Mouse (Mus musculus) liver, adult 2 months (tissue): ENCODE results near the gene Gm49450. TPM values are rescaled to one million over a fixed set of nuclear protein-coding genes. Genes with fewer than 3 reads are reported as not detected.

Source experiments
- DNase-seq: peaks from one replicate; pipeline ENCODE4 v3.0.0-alpha.2; 2011; ENCODE audit warnings: low read depth, low spot score; ENCODE audit errors: extremely low read depth
- H3K27ac ChIP-seq: fragments of 200-500 bp; replicated peaks from 2 replicates; pipeline ENCODE4 v1.5.1; 2012; ENCODE audit warnings: low read depth, mild to moderate bottlenecking, control low read depth, inconsistent platforms, low read length; ENCODE audit not compliant: insufficient read depth
- H3K27me3 ChIP-seq: fragments of 200-500 bp; 2 replicates; pipeline ENCODE4 v1.6.1; 2012; ENCODE audit warnings: mild to moderate bottlenecking, moderate library complexity, low read length, inconsistent platforms; ENCODE audit not compliant: control insufficient read depth, insufficient read depth
- H3K36me3 ChIP-seq: fragments of 200-500 bp; 2 replicates; pipeline ENCODE4 v1.6.1; 2012; ENCODE audit warnings: low read length, inconsistent platforms; ENCODE audit not compliant: control insufficient read depth, insufficient read depth
- H3K4me1 ChIP-seq: fragments of 200-500 bp; 2 replicates; pipeline ENCODE4 v1.6.1; 2011; ENCODE audit warnings: low read length; ENCODE audit not compliant: control insufficient read depth, insufficient read depth
- H3K4me3 ChIP-seq: fragments of 200-500 bp; 2 replicates; pipeline ENCODE4 v1.5.1; 2011; ENCODE audit warnings: low read depth, mild to moderate bottlenecking, control low read depth, low read length, moderate library complexity; ENCODE audit not compliant: insufficient read depth
- H3K79me2 ChIP-seq: fragments of 200-500 bp; 2 replicates; pipeline ENCODE4 v1.6.1; 2012; ENCODE audit warnings: inconsistent platforms, mild to moderate bottlenecking, low read length, moderate library complexity; ENCODE audit not compliant: control insufficient read depth, insufficient read depth
- H3K9ac ChIP-seq: fragments of 200-500 bp; 2 replicates; pipeline ENCODE4 v1.6.1; 2012; ENCODE audit warnings: low read depth, mild to moderate bottlenecking, control low read depth, inconsistent platforms, low read length
- CTCF ChIP-seq: fragments of 200-500 bp; IDR thresholded peaks from 2 replicates; pipeline ENCODE4 v1.5.1; 2011; ENCODE audit warnings: low read depth, low read length, control low read depth
- POLR2A ChIP-seq: fragments of 200-500 bp; IDR thresholded peaks from 2 replicates; pipeline ENCODE4 v1.6.1; 2011; ENCODE audit warnings: low read length, control low read depth; ENCODE audit not compliant: insufficient read depth; ENCODE audit errors: extremely low read depth
- WGBS: fragments of 180-500 bp; shearing (Covaris S2); methylation state at CpG from one replicate; pipeline ENCODE4 v1.1.7; 2018; 5-methylcytosine and 5-hydroxymethylcytosine counted together
- polyA plus RNA-seq: library from polyadenylated mRNA; depleted of rRNA; stranded (reverse); fragments of >200 nt; gene quantifications from 2 replicates; pipeline ENCODE4 v1.2.3, GENCODE M21; 2012
- total RNA-seq: library from RNA; depleted of rRNA; stranded (reverse); fragments of >200 nt; gene quantifications from 2 replicates; pipeline ENCODE4 v1.2.3, GENCODE M21; 2014

The Gm49450 gene
- total and polyA plus RNA-seq, 2 experiments: 2.9 TPM; not detected in 1

DNA sequence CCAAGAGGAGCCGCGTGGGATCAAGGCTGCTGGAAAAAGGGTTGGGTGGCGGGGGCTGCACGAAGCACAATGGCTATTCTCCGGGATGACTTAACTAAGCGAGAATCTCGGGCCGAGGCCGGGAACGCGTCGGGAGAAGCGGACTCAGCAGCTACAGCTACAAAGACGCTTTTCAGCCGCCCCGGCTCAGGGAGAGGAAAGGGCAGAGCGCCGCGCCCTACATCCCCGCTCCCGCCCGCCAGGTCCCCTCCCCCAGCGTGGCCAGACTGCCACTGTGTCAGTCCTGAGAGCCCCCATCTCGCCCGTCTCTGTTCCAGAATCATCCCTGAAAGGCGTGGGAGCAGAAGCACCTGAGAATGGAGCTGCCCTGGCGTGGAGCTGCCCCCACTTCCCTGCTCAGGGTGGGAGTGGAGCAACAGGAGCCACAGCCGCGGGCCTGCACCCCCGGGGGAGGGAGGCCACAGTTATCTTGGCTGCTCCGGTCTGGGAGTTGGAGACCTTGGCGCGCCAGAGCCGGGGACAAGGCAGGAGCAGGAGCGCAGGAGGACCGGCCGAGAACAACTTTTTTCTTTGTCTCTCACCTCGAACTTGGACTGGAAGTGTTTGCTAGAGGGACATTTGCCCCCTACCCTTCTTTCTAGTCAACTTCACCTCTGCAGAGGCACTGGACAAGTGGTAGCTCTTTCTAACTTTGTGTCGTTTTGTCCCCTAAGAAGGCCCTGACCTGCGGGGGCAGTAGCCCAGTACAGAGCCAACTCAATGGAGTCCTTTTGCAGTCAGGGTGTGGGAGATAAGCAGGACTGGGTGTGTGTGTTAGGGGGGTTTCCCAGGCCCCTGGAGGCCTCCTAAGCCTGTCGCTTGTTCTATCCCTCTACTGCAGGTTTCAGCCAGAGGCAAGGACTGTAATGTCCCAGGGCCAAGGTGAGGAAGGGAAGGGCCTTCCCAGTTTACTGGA lies 57.4 kb downstream of the Gm49450 start:
- H3K27ac ChIP-seq: no peak overlapping the region
- 18% methylated on average over 41 of the region's 41 CpGs for WGBS
- DNase-seq: no peak
- H3K79me2 ChIP-seq: no peaks in the 10 kb centered on the region
- H3K4me3 ChIP-seq: peak overlapping the region; percentile 12; the same call in 1 of the 2 replicates
- 0 out of 2 replicates have a peak, but pooled peaks cover 1% of the 10 kb centered on the region for H3K4me1 ChIP-seq
- H3K9ac ChIP-seq: no peak overlapping the region
- H3K27me3 ChIP-seq: peaks cover 22% of the 10 kb centered on the region
- TF ChIP-seq CTCF (no peak), POLR2A (no peak)
- no peaks in the 10 kb centered on the region for H3K36me3 ChIP-seq

DNA sequence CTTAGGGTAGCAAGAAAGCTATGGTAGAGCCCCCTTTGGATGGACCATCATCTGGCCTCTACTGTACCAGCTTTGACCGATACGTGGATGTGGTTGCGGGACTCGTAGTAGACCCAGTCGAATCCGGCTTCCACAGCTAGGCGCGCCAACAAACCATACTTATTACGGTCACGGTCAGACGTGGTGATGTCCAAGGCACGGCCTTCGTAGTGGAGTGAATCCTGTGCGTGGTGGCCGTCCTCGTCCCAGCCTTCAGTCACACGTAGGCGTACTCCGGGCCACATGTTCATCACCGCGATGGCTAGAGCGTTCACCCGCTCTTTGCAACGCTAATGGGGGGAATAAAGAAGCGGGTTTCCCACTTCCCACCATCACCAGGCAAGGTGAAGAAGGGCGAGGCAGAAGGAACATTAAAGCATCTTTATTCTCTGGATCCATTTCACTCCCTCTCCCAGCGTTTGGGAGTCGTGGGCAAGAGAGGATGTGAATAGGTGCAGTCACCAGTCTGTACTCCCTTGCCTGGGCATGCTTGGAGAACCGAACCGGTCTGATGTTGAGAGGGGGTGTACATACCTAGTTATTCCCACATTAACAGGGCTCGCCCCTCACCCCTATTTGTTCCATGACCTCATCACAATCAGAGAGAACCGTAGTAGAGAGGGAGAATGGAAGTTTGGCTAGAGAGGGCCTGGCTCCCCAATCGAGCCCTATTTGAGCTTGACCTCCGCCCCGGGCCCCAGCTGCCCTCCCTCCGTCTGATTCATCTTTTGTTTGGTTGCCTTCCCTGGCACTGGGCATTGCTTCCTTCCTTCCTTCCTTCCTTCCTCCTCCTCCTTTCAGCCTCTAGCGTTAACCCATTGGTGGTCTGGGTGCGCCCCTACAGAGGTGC lies 58.4 kb downstream of the Gm49450 start:
- WGBS: 13% methylated on average over 38 of the region's 38 CpGs
- TF ChIP-seq POLR2A (no peak), CTCF (no peak)
- H3K27ac ChIP-seq: no peak overlapping the region
- H3K9ac ChIP-seq: no peak overlapping the region
- H3K4me1 ChIP-seq: 0 out of 2 replicates have a peak, but pooled peaks cover 1% of the 10 kb centered on the region
- H3K79me2 ChIP-seq: no peaks in the 10 kb centered on the region
- no peaks in the 10 kb centered on the region for H3K36me3 ChIP-seq
- DNase-seq: no peak
- no peak overlapping the region for H3K4me3 ChIP-seq
- peaks cover 22% of the 10 kb centered on the region for H3K27me3 ChIP-seq

DNA sequence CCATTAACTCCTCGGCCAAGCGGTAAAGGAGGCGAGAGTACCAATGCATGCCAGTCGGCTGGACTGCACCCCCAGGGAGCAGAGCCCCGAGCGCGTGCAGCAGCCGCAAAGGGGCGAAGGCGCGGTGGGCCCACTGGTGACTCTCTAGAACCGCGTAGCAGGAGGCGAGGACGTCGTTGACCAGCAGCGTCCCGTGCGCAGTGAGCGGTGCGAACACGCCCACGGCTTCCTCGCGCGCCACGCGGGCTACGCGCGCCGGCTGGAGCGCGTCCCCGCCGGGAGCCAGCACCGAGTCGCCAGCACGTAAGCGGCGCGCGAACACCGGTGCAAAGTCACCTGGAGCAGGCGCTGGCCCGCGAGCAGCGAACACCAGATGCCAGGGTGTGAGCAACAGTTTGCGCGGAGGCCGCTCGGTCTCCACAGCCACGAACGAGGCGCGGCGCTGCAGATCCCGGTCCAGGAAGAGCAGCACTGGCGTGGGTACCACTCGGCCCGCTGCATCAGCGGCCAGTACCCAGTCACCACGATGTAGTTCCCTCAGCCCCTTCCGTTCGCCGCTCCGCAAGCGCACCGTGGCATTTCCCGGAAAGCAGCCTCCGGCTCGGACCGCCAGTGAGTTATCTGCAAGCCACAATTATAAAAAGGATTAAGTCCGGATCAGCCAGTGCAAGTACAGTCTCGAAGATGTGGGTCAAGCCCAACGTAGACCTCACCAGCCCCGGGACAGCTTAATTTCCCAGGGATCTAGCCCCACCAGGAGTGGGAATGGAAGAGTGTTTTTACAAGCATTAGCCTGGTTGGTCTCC lies 59.2 kb downstream of the Gm49450 start, which contains the start of gene Rhebl1:
Gene Rhebl1, minus strand, starts transcription at position 601 of the 806 bp plus-strand sequence.
- WGBS: under 1% methylated on average over 77 of the region's 77 CpGs
- Histone ChIP-seq H3K4me3 (peak within 1 kb of the TSS; percentile 53), H3K4me1 (0 out of 2 replicates have a peak, but pooled peaks cover 1% of the 10 kb centered on the region), H3K27me3 (peaks cover 22% of the 10 kb centered on the region), H3K36me3 (no peaks in the 10 kb centered on the region), H3K9ac (peak within 1 kb of the TSS; percentile 20), H3K27ac (no peak within 1 kb of the TSS), H3K79me2 (no peaks in the 10 kb centered on the region)
- DNase-seq: no peak
- TF ChIP-seq CTCF: no peak
- no peak for TF ChIP-seq POLR2A

DNA sequence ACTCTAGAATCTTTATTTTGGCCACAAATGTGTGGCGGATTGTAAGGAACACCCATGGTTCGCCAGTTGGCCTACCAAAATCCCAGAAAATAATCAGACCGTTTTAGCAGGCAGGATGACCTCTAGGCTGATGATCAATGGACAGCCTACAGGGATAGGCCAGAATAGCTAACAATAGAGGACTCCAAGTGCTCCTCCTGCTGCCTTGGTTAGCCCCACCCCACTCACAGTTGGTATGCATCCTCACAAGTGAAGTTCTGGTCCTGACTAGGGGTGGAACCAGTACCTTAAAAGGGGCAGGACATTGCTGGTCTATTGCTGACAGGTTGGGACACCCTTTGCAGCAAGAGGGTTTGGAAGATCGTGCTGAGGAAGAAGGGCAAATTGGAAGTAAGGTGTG lies 60.3 kb downstream of the Gm49450 start:
- no peak for TF ChIP-seq CTCF
- no peak for TF ChIP-seq POLR2A
- DNase-seq: no peak
- H3K79me2 ChIP-seq: no peaks in the 10 kb centered on the region
- H3K4me3 ChIP-seq: no peak overlapping the region
- H3K4me1 ChIP-seq: 0 out of 2 replicates have a peak, but pooled peaks cover 1% of the 10 kb centered on the region
- no peak overlapping the region for H3K9ac ChIP-seq
- no peak overlapping the region for H3K27ac ChIP-seq
- peaks cover 22% of the 10 kb centered on the region for H3K27me3 ChIP-seq
- 91% methylated on average over 4 of the region's 4 CpGs for WGBS
- H3K36me3 ChIP-seq: no peaks in the 10 kb centered on the region
